Mouse (Mus musculus) liver, postnatal 0 days (tissue): Measurements from ENCODE around the gene Slit3. TPM values are rescaled to one million over a fixed set of nuclear protein-coding genes. Genes with fewer than 3 reads are reported as not detected.

Source experiments
- ATAC-seq: fragments of 200-750 bp; cut with Nextera tagmentation; 2 replicates; pipeline ENCODE4 v1.8.0; 2017; ENCODE audit warnings: mild to moderate bottlenecking, moderate library complexity
- DNase-seq: peaks from one replicate; pipeline ENCODE4 v3.0.0-alpha.2; 2016
- H3K27ac ChIP-seq: fragments of 300-500 bp; sonication (generic); 2 replicates; pipeline ENCODE4 v1.5.1; 2014; ENCODE audit warnings: antibody characterized with exemption, moderate library complexity, mild to moderate bottlenecking, low read depth
- H3K27me3 ChIP-seq: fragments of 300-500 bp; sonication (generic); 2 replicates; pipeline ENCODE4 v1.6.1; 2014; ENCODE audit warnings: low read length, control low read depth, mixed read lengths; ENCODE audit not compliant: insufficient read depth
- H3K36me3 ChIP-seq: fragments of 300-500 bp; sonication (generic); replicated peaks from 2 replicates; pipeline ENCODE4 v1.6.1; 2014; ENCODE audit warnings: mild to moderate bottlenecking, control low read depth, low read length, moderate library complexity, mixed read lengths; ENCODE audit not compliant: insufficient read depth
- H3K4me1 ChIP-seq: fragments of 300-500 bp; sonication (generic); 2 replicates; pipeline ENCODE4 v1.6.1; 2014; ENCODE audit warnings: antibody characterized with exemption, mild to moderate bottlenecking, control low read depth; ENCODE audit not compliant: insufficient read depth
- H3K4me2 ChIP-seq: fragments of 300-500 bp; sonication (generic); 2 replicates; pipeline ENCODE4 v1.6.1; 2014; ENCODE audit warnings: low read depth, mild to moderate bottlenecking, low read length, moderate library complexity, mixed read lengths
- H3K4me3 ChIP-seq: fragments of 300-500 bp; sonication (generic); 2 replicates; pipeline ENCODE4 v1.5.1; 2014; ENCODE audit warnings: low read depth, low read length
- H3K9ac ChIP-seq: fragments of 300-500 bp; sonication (generic); replicated peaks from 2 replicates; pipeline ENCODE4 v1.6.1; 2014; ENCODE audit warnings: mild to moderate bottlenecking, moderate library complexity
- H3K9me3 ChIP-seq: fragments of 300-500 bp; sonication (generic); 2 replicates; pipeline ENCODE4 v1.6.1; 2016; ENCODE audit warnings: mild to moderate bottlenecking, control low read depth, low read length, mixed read lengths
- CTCF ChIP-seq: sonication (generic); IDR thresholded peaks from 2 replicates; pipeline ENCODE4 v1.5.1; 2016; ENCODE audit warnings: antibody characterized with exemption, low read depth
- EP300 ChIP-seq: IDR thresholded peaks from 2 replicates; pipeline ENCODE4 v1.6.1; 2016; ENCODE audit warnings: antibody characterized with exemption, low read depth, mild to moderate bottlenecking
- WGBS: fragments of 180-500 bp; shearing (Covaris S2); extraction: QIAGEN DNeasy Blood & Tissue Kit; methylation state at CpG from one replicate; pipeline ENCODE4 v1.1.7; 2014; ENCODE audit not compliant: insufficient replicate concordance; 5-methylcytosine and 5-hydroxymethylcytosine counted together
- polyA plus RNA-seq: library from polyadenylated mRNA; unstranded; fragments of >200 nt; fragmentation: Nextera tagmentation; extraction: Ambion mirVana; gene quantifications from 2 replicates; pipeline ENCODE4 v1.2.1, GENCODE M21; 2015

Gene Slit3
- polyA plus RNA-seq, 1 experiment from 2014 or later, result 0.20 TPM

DNA sequence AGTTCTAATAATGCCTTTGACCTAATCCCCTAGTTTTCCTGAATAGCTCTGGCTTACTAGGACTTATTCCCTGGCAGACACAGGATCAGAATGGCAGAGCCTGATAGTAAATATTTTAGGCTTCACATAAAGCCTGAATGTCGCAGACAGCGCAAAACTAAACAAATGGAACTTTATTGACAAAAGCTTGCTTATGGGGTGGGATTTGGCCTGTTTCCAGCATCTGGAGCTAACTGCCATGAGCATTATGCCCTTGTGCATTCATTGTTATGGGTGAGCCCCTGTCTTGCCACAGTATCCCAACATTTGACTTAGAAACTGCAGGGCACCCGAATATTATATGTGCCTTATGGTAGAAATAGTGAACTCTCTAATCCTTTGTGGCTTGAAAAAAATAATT, 438.4 kb downstream of the Slit3 start:
- TF ChIP-seq CTCF (no peak), EP300 (no peak)
- 82% methylated on average over 3 of the region's 3 CpGs for WGBS
- ATAC-seq (no peak), DNase-seq (no peak)
- H3K4me3 ChIP-seq, result no peak overlapping the region
- H3K4me1 ChIP-seq, result no peaks in the 10 kb centered on the region
- no peak overlapping the region for H3K27ac ChIP-seq
- no peak overlapping the region for H3K4me2 ChIP-seq
- no peaks in the 10 kb centered on the region for H3K27me3 ChIP-seq
- H3K9me3 ChIP-seq, result no peaks in the 10 kb centered on the region
- no peaks in the 10 kb centered on the region for H3K36me3 ChIP-seq
- no peak overlapping the region for H3K9ac ChIP-seq

DNA sequence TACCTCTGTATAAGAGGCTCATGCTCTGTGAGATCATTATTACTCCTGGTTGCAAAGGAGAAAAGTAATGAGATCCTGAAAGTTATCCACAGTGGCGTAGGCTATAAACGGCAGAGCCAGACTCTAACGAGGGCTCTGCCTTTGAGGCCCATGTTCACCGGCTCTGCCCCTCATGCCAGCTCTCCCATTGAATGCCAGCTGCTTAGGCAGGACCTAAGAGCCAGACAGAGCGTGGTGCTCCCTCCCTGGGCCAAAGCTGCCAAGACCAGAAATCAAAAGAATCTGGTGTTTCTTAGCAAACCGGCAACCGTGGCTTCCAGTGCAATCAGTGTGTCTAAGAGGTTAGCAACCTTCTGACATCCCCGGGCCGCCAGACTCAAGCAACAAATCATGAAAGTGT, 440.7 kb downstream of the Slit3 start:
- Histone ChIP-seq H3K9ac (no peak overlapping the region), H3K9me3 (no peaks in the 10 kb centered on the region), H3K4me2 (no peak overlapping the region), H3K27ac (no peak overlapping the region), H3K36me3 (no peaks in the 10 kb centered on the region), H3K4me1 (no peaks in the 10 kb centered on the region), H3K27me3 (no peaks in the 10 kb centered on the region), H3K4me3 (no peak overlapping the region)
- DNase-seq (no peak), ATAC-seq (no peak)
- no peak for TF ChIP-seq EP300
- TF ChIP-seq CTCF, result no peak
- 76% methylated on average over 9 of the region's 9 CpGs for WGBS

DNA sequence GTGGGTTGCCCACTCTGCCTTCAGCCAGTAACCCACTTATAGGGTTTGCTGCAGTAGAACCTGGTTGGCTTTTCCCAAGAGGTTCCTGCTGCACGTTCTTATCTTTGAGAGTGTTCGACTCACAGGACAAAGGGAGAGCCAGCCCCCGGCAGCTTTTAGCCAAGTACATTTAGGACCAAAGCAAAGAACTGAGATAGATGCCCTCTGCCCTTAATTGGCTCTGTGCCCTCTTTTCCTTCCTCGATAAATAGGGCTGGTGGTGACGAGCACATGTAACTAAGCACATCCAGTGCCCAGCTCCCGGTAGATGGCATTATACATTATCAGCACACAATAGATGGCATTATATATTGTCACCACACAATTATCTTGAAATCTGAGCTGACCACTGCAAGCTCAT, 444.3 kb downstream of the Slit3 start:
- TF ChIP-seq CTCF (no peak), EP300 (no peak)
- 53% methylated on average over 6 of the region's 6 CpGs for WGBS

DNA sequence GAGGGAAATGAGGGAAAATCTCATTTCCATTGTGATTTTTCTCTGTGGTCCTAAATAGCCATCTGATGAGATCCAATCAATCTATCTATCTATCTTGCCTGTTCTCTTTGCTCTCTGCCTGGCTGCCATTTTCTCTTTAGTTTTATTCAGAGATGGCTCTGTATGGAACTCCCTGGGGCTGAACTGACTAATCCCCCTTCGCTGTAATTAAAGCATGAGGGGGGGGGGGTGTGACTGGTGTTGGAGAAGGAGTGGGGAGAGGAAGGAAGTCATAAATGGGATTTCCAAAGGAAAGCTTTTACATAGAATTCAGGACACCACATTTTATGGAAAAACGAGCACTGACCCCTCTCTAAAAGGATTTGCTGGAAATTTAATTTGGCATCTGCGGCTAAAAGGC, 445.7 kb downstream of the Slit3 start:
- TF ChIP-seq CTCF (no peak), EP300 (no peak)
- Histone ChIP-seq H3K9me3 (no peaks in the 10 kb centered on the region), H3K4me1 (no peaks in the 10 kb centered on the region), H3K27me3 (no peaks in the 10 kb centered on the region), H3K4me3 (no peak overlapping the region), H3K36me3 (no peaks in the 10 kb centered on the region), H3K27ac (no peak overlapping the region), H3K4me2 (no peak overlapping the region), H3K9ac (no peak overlapping the region)
- WGBS, result 58% methylated on average over 3 of the region's 3 CpGs
- no peak for DNase-seq
- ATAC-seq, result no peak

More for the DNA sequence above, 444.3 kb downstream of the Slit3 start:
- no peak overlapping the region for H3K27ac ChIP-seq
- H3K9me3 ChIP-seq, result no peaks in the 10 kb centered on the region
- no peaks in the 10 kb centered on the region for H3K36me3 ChIP-seq
- no peak overlapping the region for H3K9ac ChIP-seq
- DNase-seq (no peak), ATAC-seq (no peak)
- H3K4me3 ChIP-seq, result no peak overlapping the region
- H3K27me3 ChIP-seq, result no peaks in the 10 kb centered on the region
- no peaks in the 10 kb centered on the region for H3K4me1 ChIP-seq
- H3K4me2 ChIP-seq, result no peak overlapping the region

DNA sequence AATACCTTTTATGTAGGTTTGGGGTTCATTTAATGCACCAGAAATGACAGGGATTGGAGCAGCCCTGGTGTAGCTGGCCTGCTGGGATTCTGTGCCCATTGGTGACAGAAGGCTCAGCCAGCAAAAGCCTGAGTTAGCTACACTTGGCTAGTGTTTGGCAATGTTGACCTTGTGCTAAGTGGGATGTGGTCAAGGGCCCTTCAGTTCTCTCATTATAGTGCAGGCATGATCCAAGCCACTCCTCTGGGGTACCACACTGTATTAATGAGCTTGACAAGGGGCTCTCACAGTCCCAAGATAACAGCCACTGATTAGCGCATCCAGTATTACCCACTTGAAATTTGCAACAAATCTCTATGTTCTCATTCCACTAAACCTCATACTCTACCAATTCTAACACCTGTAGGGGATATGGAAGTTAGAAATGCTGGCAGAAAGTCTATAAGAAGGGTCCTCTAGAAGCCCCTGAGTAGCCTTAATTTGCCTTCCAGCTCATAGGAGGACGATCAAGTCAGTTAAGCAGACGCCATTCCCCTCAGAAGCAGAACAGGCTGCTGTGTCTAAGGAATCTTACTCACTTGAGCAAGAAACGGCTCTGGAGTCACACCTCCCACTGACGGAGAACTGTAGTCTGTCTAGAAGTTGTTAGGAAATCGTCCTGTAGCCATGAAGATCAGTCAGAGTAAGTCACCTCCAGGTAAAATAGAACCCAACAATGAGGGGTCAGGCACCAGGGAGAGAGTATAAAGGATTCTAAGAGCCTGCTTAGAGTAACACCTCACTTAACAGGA, 448.3 kb downstream of the Slit3 start:
- H3K4me2 ChIP-seq, result no peak overlapping the region
- whole genome bisulfite sequencing, result 70% methylated on average over 6 of the region's 6 CpGs
- H3K4me3 ChIP-seq, result no peak overlapping the region
- H3K9me3 ChIP-seq, result no peaks in the 10 kb centered on the region
- DNase-seq, result no peak
- TF ChIP-seq CTCF, result no peak
- TF ChIP-seq EP300, result no peak
- H3K27me3 ChIP-seq, result no peaks in the 10 kb centered on the region
- no peak overlapping the region for H3K9ac ChIP-seq
- no peak overlapping the region for H3K27ac ChIP-seq
- ATAC-seq, result no peak
- H3K4me1 ChIP-seq, result no peaks in the 10 kb centered on the region
- H3K36me3 ChIP-seq, result no peaks in the 10 kb centered on the region

DNA sequence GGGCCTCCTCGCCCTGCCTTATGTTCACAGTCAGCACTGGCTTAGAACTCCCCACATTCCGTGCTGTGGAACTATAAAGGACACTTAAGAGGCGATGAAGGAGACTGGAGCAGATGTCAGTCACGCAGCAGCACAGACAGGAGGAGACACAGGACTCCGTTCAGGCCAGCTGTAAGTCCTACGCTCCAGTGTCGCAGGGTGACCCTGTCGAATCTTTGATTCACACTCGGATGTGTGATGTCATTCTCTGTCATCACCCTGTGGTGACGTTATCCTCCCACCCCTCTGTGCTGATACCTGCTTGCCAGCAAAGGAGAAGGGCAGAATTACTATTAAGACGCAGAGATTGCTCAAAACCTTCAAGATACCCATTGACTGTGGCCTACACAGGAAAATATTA, 448.9 kb downstream of the Slit3 start:
- H3K36me3 ChIP-seq, result no peaks in the 10 kb centered on the region
- no peak for DNase-seq
- no peak overlapping the region for H3K4me3 ChIP-seq
- TF ChIP-seq EP300, result no peak
- TF ChIP-seq CTCF, result no peak
- no peak overlapping the region for H3K4me2 ChIP-seq
- no peak overlapping the region for H3K9ac ChIP-seq
- no peak for ATAC-seq
- H3K9me3 ChIP-seq, result no peaks in the 10 kb centered on the region
- no peaks in the 10 kb centered on the region for H3K4me1 ChIP-seq
- H3K27ac ChIP-seq, result no peak overlapping the region
- WGBS, result 66% methylated on average over 11 of the region's 11 CpGs
- H3K27me3 ChIP-seq, result no peaks in the 10 kb centered on the region

DNA sequence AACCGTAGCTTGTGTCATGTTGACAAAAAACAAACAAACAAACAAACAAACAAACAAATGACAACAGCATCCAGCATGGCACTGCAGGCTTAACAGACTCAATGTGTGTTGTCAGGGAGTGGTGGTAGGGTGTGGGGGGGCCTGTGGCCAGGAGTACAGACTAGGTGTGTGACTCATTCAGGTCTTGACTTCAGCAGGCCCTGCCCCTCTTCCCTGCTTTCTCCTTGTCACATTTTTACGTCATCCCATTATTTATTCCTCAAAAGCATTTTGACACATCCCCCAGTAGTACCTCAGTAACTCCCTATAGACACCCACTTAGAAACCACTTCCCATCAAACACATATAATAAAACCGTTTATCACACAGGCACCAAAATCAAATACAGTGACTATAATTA, 450.9 kb downstream of the Slit3 start:
- no peaks in the 10 kb centered on the region for H3K4me1 ChIP-seq
- H3K27ac ChIP-seq, result no peak overlapping the region
- ATAC-seq (no peak), DNase-seq (no peak)
- H3K4me3 ChIP-seq, result no peak overlapping the region
- H3K9me3 ChIP-seq, result no peaks in the 10 kb centered on the region
- 64% methylated on average over 3 of the region's 3 CpGs for WGBS
- no peak for TF ChIP-seq CTCF
- TF ChIP-seq EP300, result no peak
- no peak overlapping the region for H3K4me2 ChIP-seq
- H3K27me3 ChIP-seq, result no peaks in the 10 kb centered on the region
- no peaks in the 10 kb centered on the region for H3K36me3 ChIP-seq
- H3K9ac ChIP-seq, result no peak overlapping the region
